Mouse (Mus musculus): ENCODE measurements around the gene Vav2.

GRCm38 (mm10) chr2:27469991-27470355 lies 43.1 kb upstream of the Vav2 start:
- TF ChIP-seq POLR2A (IDR thresholded peaks at IDR 0.05; ENCODE audit: insufficient read depth, low read depth, low read length): no peak
- no peak for TF ChIP-seq CTCF (IDR thresholded peaks at IDR 0.05; ENCODE audit: insufficient read depth, low read depth, low read length)
